In genomic region chr6:94644641-94645040, GRCm38 (mm10) we compare ENCODE assay signal across 23 mouse cellular contexts. TPM values are rescaled to one million over a fixed set of nuclear protein-coding genes. Genes with fewer than 3 reads are reported as not detected.
DNase-seq lines count a peak whose midpoint lies in the region; ATAC-seq and TF ChIP-seq lines count a peak whose summit lies in the region.
"Had no signal": no experiment of that assay in that cellular context is flagged by ENCODE, and none has a peak within 500 bp of the region (broad histone marks: within the 10 kb centered on the region; RNA-seq: fewer than 3 reads in every experiment).

No protein-coding gene starts in this region.

- 58% methylated on average over 3 of the region's 3 CpGs for WGBS in kidney, embryonic 15.5 days
- WGBS in forebrain, embryonic 15.5 days: 86% methylated on average over 3 of the region's 3 CpGs

- no peaks in the 10 kb centered on the region for H3K27me3 ChIP-seq in kidney, embryonic 15.5 days
- no peaks in the 10 kb centered on the region for H3K27me3 ChIP-seq in forebrain, embryonic 15.5 days
- H3K27me3 ChIP-seq: hindbrain, embryonic 12.5 days; liver, embryonic 13.5 days; Patski had no signal

- H3K9me3 ChIP-seq in kidney, embryonic 15.5 days (replicated peaks): no peaks in the 10 kb centered on the region
- H3K9me3 ChIP-seq in forebrain, embryonic 15.5 days: no peaks in the 10 kb centered on the region
- H3K9me3 ChIP-seq: hindbrain, embryonic 12.5 days; liver, embryonic 13.5 days had no signal

- intact Hi-C loops in left cerebral cortex, adult 2 months (cut with DNase I): loop anchor here (5.0 kb wide), 1 partner anchor 53 kb away; no protein-coding TSS in a partner anchor
- intact Hi-C loops in left cerebral cortex, postnatal 36 days (cut with DNase I): loop anchor here (5.0 kb wide), 1 partner anchor 53 kb away; no protein-coding TSS in a partner anchor

- peaks cover 59% of the 10 kb centered on the region for H3K4me1 ChIP-seq in kidney, embryonic 15.5 days
- H3K4me1 ChIP-seq in forebrain, embryonic 15.5 days: peaks cover 35% of the 10 kb centered on the region

- no peak overlapping the region for H3K9ac ChIP-seq in kidney, embryonic 15.5 days
- H3K9ac ChIP-seq in forebrain, embryonic 15.5 days (replicated peaks): no peak overlapping the region
- H3K9ac ChIP-seq: forebrain, postnatal 0 days; hindbrain, embryonic 12.5 days; liver, embryonic 13.5 days; lung, embryonic 14.5 days had no signal

- H3K4me2 ChIP-seq in kidney, embryonic 15.5 days: no peak overlapping the region
- H3K4me2 ChIP-seq in forebrain, embryonic 15.5 days (replicated peaks): no peak overlapping the region
- H3K4me2 ChIP-seq: hindbrain, embryonic 12.5 days; liver, embryonic 13.5 days; lung, embryonic 14.5 days had no signal

- ATAC-seq in kidney, embryonic 15.5 days (replicated peaks; ENCODE audit: low FRiP score): no peak
- ATAC-seq in forebrain, embryonic 15.5 days (replicated peaks): no peak
- ATAC-seq: forebrain, postnatal 0 days; inflammation-experienced regulatory T-cells, adult 6 months; midbrain, embryonic 16.5 days; Patski had no signal

- H3K27ac ChIP-seq in kidney, embryonic 15.5 days: no peak overlapping the region
- H3K27ac ChIP-seq in left cerebral cortex, adult 2 months: peak overlapping the region; percentile 71
- H3K27ac ChIP-seq in forebrain, embryonic 15.5 days (replicated peaks): no peak overlapping the region
- H3K27ac ChIP-seq: hindbrain, embryonic 12.5 days; liver, embryonic 13.5 days had no signal

- no peak overlapping the region for H3K4me3 ChIP-seq in kidney, embryonic 15.5 days (replicated peaks)
- H3K4me3 ChIP-seq in left cerebral cortex, adult 2 months: no peak overlapping the region
- H3K4me3 ChIP-seq in forebrain, embryonic 15.5 days: no peak overlapping the region
- H3K4me3 ChIP-seq: hindbrain, embryonic 12.5 days; liver, embryonic 13.5 days had no signal

- no peaks in the 10 kb centered on the region for H3K36me3 ChIP-seq in kidney, embryonic 15.5 days
- no peaks in the 10 kb centered on the region for H3K36me3 ChIP-seq in forebrain, embryonic 15.5 days
- H3K36me3 ChIP-seq: hindbrain, embryonic 12.5 days; liver, embryonic 13.5 days had no signal

- no peak for TF ChIP-seq CTCF in left cerebral cortex, adult 2 months (IDR thresholded peaks at IDR 0.05)

- peak; percentile 30 for DNase-seq in adrenal gland, postnatal 10 days
- DNase-seq in adrenal gland, adult 2 months: no peak
- DNase-seq in kidney, adult 11 months: peak; percentile 24
- no peak for DNase-seq in left cerebral cortex, adult 2 months (ENCODE audit: extremely low spot score in 1 of 2, low spot score in 2 of 2)
- DNase-seq in left cerebral cortex, postnatal 36 days (ENCODE audit: low spot score in 2 of 2): no peak
- no peak for DNase-seq in gastrocnemius, postnatal 25 days
- DNase-seq: adrenal gland, postnatal 14 days; cerebellum, adult 11 months; cerebellum, postnatal 10 days; forebrain, postnatal 0 days; gastrocnemius, postnatal 10 days; heart, postnatal 10 days; liver, embryonic 13.5 days; lung, embryonic 14.5 days; lung, postnatal 36 days; right cerebral cortex, postnatal 25 days; thymus, adult 18-20 months had no signal

RNA-seq across cellular contexts. Expression of gene Lrig1, which starts 55.3 kb away (rescaled TPM):
- 10 to 100 TPM; 21.6 to 25.3 TPM for total RNA-seq in adrenal gland, postnatal 10 days (2021)
- total RNA-seq in adrenal gland, adult 2 months (2021): 10 to 100 TPM in 1 of 2 experiments, 1 to 10 TPM in 1; 7.7 to 17.6 TPM
- 11.0 and 12.4 TPM in 2 replicates for polyA plus RNA-seq in adrenal gland, adult 2 months (2012; rRNA removed)
- 7.3 and 8.1 TPM in 2 replicates for polyA plus RNA-seq in kidney, embryonic 15.5 days (2015; fragmentation: Nextera tagmentation; extraction: Ambion mirVana)
- 10 to 100 TPM; 26.0 to 27.3 TPM for total RNA-seq in left cerebral cortex, adult 2 months (2021)
- total RNA-seq in left cerebral cortex, postnatal 36 days (2021): 10 to 100 TPM; 27.2 to 27.7 TPM
- polyA plus RNA-seq in forebrain, embryonic 15.5 days (2015; fragmentation: Nextera tagmentation; extraction: Ambion mirVana): 7.4 and 9.8 TPM in 2 replicates
- total RNA-seq in gastrocnemius, postnatal 25 days (2021): 10 to 100 TPM; 35.9 to 38.8 TPM

Comparison
In these comparisons a context has a peak if more than half of its experiments do, and no peak if none do; other contexts are left out.
1. DNase-seq: peak in adrenal gland, postnatal 10 days (single experiment) and kidney, adult 11 months (single experiment); none in adrenal gland, adult 2 months (single experiment), left cerebral cortex, adult 2 months (0 of 2), left cerebral cortex, postnatal 36 days (0 of 2) and gastrocnemius, postnatal 25 days (single experiment).